Mouse (Mus musculus) hindbrain, embryonic 10.5 days (tissue): Measurements from ENCODE around the gene Lmbrd2. TPM values are rescaled to one million over a fixed set of nuclear protein-coding genes. Genes with fewer than 3 reads are reported as not detected.

Source experiments
- DNase-seq: peaks from one replicate; pipeline ENCODE4 v3.0.0-alpha.2; 2017; ENCODE audit warnings: low spot score
- H3K27ac ChIP-seq: fragments of 300-500 bp; sonication (generic); 2 replicates; pipeline ENCODE4 v1.5.1; 2016; ENCODE audit warnings: mild to moderate bottlenecking, moderate library complexity
- H3K27me3 ChIP-seq: fragments of 300-500 bp; sonication (generic); 2 replicates; pipeline ENCODE4 v1.6.1; 2016; ENCODE audit warnings: mild to moderate bottlenecking; ENCODE audit not compliant: poor library complexity, insufficient read depth, severe bottlenecking
- H3K36me3 ChIP-seq: fragments of 300-500 bp; sonication (generic); 2 replicates; pipeline ENCODE4 v1.6.1; 2016; ENCODE audit warnings: mild to moderate bottlenecking, moderate library complexity
- H3K4me1 ChIP-seq: fragments of 300-500 bp; sonication (generic); replicated peaks from 2 replicates; pipeline ENCODE4 v1.6.1; 2016; ENCODE audit warnings: mild to moderate bottlenecking
- H3K4me3 ChIP-seq: fragments of 300-500 bp; sonication (generic); 2 replicates; pipeline ENCODE4 v1.5.1; 2016; ENCODE audit warnings: mild to moderate bottlenecking, moderate library complexity
- H3K9me3 ChIP-seq: fragments of 300-500 bp; sonication (generic); 2 replicates; pipeline ENCODE4 v1.6.1; 2016; ENCODE audit warnings: mild to moderate bottlenecking, moderate library complexity
- WGBS: fragments of 180-500 bp; shearing (Covaris S2); methylation state at CpG from one replicate; pipeline ENCODE4 v1.1.7; 2016; 5-methylcytosine and 5-hydroxymethylcytosine counted together
- polyA plus RNA-seq: library from polyadenylated mRNA; unstranded; fragments of >200 nt; fragmentation: Nextera tagmentation; extraction: Ambion mirVana; gene quantifications from 2 replicates; pipeline ENCODE4 v1.2.1, GENCODE M21; 2016

The Lmbrd2 gene
- polyA plus RNA-seq, 1 experiment from 2014 or later, result 2.6 TPM

DNA sequence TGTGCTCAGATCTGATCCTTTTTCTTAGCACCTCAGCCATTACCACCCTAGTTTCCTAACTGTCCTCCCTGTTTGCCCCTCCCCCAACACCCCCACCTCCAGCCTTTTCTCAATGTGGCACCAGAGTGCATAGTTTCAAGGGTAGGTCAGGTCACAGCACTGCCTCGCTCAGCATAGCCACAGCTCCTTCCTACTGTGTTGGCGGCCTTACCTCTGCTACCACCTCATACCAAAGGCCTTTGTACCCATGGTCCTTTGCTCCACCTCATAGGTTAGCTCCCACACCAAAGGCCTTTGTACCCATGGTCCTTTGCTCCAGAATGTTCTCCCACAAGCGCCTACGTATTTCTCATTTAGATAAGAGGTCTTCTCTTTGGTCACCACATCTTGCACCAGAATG, 21.5 kb upstream of the Lmbrd2 start:
- no peak for DNase-seq
- Histone ChIP-seq H3K27ac (no peak overlapping the region), H3K27me3 (no peaks in the 10 kb centered on the region), H3K4me3 (no peak overlapping the region), H3K4me1 (no peaks in the 10 kb centered on the region), H3K9me3 (no peaks in the 10 kb centered on the region), H3K36me3 (peaks cover 100% of the 10 kb centered on the region)
- 93% methylated on average over 4 of the region's 4 CpGs for WGBS

GRCm38 (mm10) chr15:9120081-9120480, 20.3 kb upstream of the Lmbrd2 start:
- Histone ChIP-seq H3K36me3 (peaks cover 100% of the 10 kb centered on the region), H3K4me3 (no peak overlapping the region), H3K4me1 (no peaks in the 10 kb centered on the region), H3K27ac (no peak overlapping the region), H3K9me3 (no peaks in the 10 kb centered on the region), H3K27me3 (no peaks in the 10 kb centered on the region)
- 95% methylated on average over 2 of the region's 2 CpGs for WGBS
- DNase-seq, result peak; percentile 43

DNA sequence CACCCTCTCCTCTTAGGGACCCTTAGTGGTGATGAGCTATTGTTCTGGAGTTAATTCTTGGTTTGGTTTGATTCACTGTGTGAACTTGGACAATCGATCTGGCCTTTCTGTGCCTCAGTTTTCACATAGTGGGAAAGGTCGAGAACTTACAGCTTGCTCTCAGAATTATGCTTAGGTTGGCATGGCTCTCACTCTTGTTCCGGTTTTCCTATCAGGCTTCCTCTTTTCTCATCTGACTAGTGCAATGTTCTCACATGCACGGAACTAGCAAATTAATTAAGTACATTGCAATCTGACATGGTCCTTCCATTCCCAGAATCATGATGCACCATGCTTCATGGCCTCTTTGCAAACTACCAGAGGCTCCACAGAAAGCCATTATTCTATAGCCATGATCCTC, 17.4 kb upstream of the Lmbrd2 start:
- Histone ChIP-seq H3K27ac (no peak overlapping the region), H3K9me3 (no peaks in the 10 kb centered on the region), H3K4me3 (no peak overlapping the region), H3K27me3 (no peaks in the 10 kb centered on the region), H3K36me3 (peaks cover 100% of the 10 kb centered on the region), H3K4me1 (no peaks in the 10 kb centered on the region)
- no peak for DNase-seq
- 91% methylated on average over 4 of the region's 4 CpGs for WGBS

- no peak for DNase-seq
- no peaks in the 10 kb centered on the region for H3K27me3 ChIP-seq
- WGBS, result 93% methylated on average over 21 of the region's 21 CpGs
- H3K4me1 ChIP-seq, result no peaks in the 10 kb centered on the region
- H3K9me3 ChIP-seq, result no peaks in the 10 kb centered on the region
- no peak overlapping the region for H3K4me3 ChIP-seq
- peaks cover 100% of the 10 kb centered on the region for H3K36me3 ChIP-seq
- no peak overlapping the region for H3K27ac ChIP-seq
Observed at GRCm38 (mm10) chr15:9124856-9125255, 15.5 kb upstream of the Lmbrd2 start.

DNA sequence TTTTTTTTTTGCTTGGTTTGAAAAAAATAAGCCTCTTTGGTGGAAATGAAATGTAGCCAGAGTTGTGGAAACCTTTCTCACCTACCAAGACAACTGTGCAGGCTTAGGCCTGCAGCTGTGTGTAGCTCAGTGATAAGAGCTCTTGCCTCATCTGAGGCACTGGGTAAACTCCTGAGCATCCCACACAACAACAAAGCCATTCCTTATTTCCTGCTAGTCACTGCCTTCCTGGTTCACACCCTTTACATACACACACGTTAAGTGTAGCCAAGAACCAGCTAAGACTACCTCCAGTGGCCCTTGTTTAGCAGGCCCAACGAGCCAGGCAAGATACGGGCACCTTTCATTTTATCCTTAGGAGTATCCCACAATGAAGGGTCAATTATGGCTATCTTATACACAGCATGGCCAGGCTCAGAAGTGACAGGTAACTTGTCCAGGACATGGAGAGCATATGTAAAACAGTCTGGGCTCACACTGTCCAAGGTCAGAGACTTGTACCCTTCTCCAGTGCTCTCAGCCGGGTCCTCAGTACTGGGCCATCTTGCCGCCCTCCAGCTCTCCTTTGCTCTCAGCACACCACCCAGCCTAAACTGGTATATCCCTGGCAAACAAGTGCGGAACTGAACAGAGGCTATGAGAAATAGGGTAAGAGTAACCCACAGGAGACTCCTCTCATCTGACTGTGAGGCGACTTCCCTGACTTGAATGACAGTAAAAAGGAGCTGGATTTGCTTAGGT, 13.1 kb upstream of the Lmbrd2 start:
- Histone ChIP-seq H3K36me3 (peaks cover 99% of the 10 kb centered on the region), H3K4me3 (no peak overlapping the region), H3K27ac (no peak overlapping the region), H3K27me3 (no peaks in the 10 kb centered on the region), H3K9me3 (no peaks in the 10 kb centered on the region), H3K4me1 (no peaks in the 10 kb centered on the region)
- DNase-seq, result no peak
- 92% methylated on average over 7 of the region's 7 CpGs for WGBS

DNA sequence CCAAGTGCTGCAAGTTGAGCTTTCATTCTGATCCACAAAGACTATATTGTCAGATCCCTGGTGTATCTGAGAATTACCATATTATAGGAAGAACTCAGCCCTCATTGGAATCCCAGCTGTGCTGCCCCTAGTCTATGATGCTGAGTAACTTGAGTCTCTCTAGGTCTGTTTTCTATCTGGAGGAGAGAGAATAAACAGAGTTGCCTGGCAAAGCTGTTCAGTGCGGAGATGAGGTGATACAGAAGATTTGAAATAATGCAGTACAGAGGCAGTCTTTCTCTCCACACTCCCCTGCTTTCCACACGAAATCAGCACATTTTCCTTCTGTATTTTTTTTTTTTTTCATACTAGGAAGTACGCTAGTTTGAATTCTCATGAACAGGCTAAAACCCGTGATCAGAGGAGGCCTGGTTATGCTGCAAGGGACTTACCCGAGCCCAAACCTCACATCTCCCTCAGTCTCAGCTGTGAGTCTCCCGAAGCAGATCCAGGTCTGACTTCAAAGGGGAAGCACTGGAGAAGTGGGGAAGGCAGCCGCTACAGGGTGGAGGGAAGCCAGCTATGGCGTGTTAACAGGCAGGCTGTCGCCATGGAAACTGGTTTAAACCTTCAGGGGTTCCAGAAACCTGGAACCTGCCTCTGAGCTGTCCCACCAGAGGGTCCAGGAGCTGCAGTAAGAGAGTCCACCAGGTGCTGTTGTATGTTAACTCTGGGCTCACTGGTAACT, 9.4 kb upstream of the Lmbrd2 start:
- Histone ChIP-seq H3K9me3 (no peaks in the 10 kb centered on the region), H3K27ac (no peak overlapping the region), H3K4me3 (no peak overlapping the region), H3K27me3 (no peaks in the 10 kb centered on the region), H3K36me3 (peaks cover 96% of the 10 kb centered on the region), H3K4me1 (no peaks in the 10 kb centered on the region)
- no peak for DNase-seq
- WGBS, result 83% methylated on average over 9 of the region's 9 CpGs

DNA sequence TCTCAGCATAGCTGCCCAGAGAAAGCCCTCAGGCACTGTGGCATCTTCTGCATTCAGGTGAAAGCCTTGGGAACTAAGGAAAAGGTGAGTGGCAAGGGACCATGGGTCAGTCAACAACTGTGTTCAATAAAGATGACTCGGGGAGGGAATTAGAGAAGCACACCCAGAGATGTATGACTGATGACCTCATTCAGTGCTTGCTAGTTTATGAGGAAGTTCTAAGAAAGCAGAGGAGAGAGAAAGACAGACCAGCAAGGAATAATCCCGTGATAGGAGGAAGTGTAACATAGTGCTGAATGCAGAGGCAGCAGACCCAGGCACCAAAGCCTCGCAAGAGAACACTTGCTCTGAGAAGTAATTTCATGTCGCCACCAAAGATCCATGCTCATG, 8.9 kb upstream of the Lmbrd2 start:
- no peak for DNase-seq
- 92% methylated on average over 4 of the region's 4 CpGs for WGBS
- H3K36me3 ChIP-seq, result peaks cover 96% of the 10 kb centered on the region

GRCm38 (mm10) chr15:9132693-9133443, 7.5 kb upstream of the Lmbrd2 start:
- Histone ChIP-seq H3K36me3 (peaks cover 96% of the 10 kb centered on the region), H3K27ac (no peak overlapping the region), H3K9me3 (0 out of 2 replicates have a peak, but pooled peaks cover 2% of the 10 kb centered on the region), H3K27me3 (no peaks in the 10 kb centered on the region), H3K4me3 (no peak overlapping the region), H3K4me1 (no peaks in the 10 kb centered on the region)
- 89% methylated on average over 13 of the region's 13 CpGs for WGBS
- DNase-seq, result no peak

More for the DNA sequence above, 8.9 kb upstream of the Lmbrd2 start:
- H3K4me1 ChIP-seq, result no peaks in the 10 kb centered on the region
- H3K27ac ChIP-seq, result no peak overlapping the region
- H3K27me3 ChIP-seq, result no peaks in the 10 kb centered on the region
- H3K9me3 ChIP-seq, result no peaks in the 10 kb centered on the region
- no peak overlapping the region for H3K4me3 ChIP-seq

DNA sequence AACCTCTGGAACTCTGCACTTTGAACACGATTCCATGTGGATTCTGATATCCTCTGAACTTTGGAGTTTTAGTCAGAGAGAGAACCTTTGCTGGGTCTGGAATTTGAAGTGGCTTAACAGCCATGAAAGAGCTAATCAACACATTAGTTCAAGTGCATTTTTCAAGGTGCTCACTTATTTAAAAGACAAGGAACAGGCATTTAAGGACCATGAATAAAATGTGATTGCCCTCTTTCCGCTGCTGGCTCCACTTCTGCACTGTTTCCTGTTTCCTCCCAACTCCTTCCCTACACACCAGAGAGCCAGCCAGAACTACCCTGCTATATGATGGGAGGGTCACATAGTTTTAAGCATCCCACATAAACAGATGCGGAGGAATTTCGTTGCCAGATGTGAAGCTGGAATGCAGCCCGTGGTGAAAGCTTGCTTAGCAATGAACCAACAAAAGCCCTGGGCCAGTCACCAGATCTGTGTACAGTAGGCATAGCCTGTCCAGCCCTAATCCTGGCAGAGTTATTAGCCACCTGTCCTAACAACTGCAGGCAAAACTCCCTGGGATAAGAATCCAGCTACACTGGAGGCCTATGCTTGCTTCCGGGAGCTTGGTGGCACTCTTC, 5.4 kb upstream of the Lmbrd2 start:
- Histone ChIP-seq H3K27ac (no peak overlapping the region), H3K4me1 (peaks cover 13% of the 10 kb centered on the region), H3K9me3 (0 out of 2 replicates have a peak, but pooled peaks cover 2% of the 10 kb centered on the region), H3K4me3 (no peak overlapping the region), H3K27me3 (no peaks in the 10 kb centered on the region), H3K36me3 (peaks cover 86% of the 10 kb centered on the region)
- no peak for DNase-seq
- WGBS, result 85% methylated on average over 6 of the region's 6 CpGs

- Histone ChIP-seq H3K9me3 (0 out of 2 replicates have a peak, but pooled peaks cover 2% of the 10 kb centered on the region), H3K36me3 (peaks cover 45% of the 10 kb centered on the region), H3K27me3 (no peaks in the 10 kb centered on the region), H3K4me3 (peak overlapping the region; percentile 72), H3K4me1 (peaks cover 23% of the 10 kb centered on the region), H3K27ac (peak overlapping the region; percentile 90)
- DNase-seq, result peak; percentile 21
- 38% methylated on average over 10 of the region's 10 CpGs for WGBS
Observed at GRCm38 (mm10) chr15:9139447-9139846, 903 bp upstream of the Lmbrd2 start.

DNA sequence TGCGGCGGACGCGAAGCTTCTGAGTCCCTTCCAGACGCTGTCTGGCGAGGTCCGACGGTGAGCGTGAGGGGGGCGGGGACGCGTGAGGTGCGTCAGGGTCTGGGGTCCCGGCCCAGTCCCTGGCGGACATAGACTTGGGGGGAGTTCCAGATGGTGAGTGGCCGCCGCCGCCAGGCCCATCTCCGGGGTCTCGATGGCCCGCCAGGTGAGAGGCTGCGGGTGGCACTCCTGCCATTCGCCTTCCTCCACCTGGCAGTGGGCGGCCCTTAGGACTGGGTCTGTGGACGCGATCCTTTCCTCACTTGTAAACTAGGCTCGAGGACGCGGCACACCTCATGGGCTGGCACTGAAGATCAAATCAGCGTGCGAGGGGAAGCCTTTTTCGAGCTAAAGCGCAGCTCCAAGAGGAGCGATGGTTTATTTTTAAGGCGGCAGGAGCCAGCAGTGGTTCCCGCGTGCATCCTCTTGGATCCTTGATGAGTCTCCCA, 378 bp downstream of the Lmbrd2 start:
- H3K9me3 ChIP-seq, result 0 out of 2 replicates have a peak, but pooled peaks cover 2% of the 10 kb centered on the region
- H3K27me3 ChIP-seq, result no peaks in the 10 kb centered on the region
- peak overlapping the region; percentile 72 for H3K4me3 ChIP-seq
- H3K4me1 ChIP-seq, result peaks cover 23% of the 10 kb centered on the region
- no peak for DNase-seq
- H3K36me3 ChIP-seq, result peaks cover 34% of the 10 kb centered on the region
- peak overlapping the region; percentile 90 for H3K27ac ChIP-seq
- WGBS, result under 1% methylated on average over 37 of the region's 37 CpGs

DNA sequence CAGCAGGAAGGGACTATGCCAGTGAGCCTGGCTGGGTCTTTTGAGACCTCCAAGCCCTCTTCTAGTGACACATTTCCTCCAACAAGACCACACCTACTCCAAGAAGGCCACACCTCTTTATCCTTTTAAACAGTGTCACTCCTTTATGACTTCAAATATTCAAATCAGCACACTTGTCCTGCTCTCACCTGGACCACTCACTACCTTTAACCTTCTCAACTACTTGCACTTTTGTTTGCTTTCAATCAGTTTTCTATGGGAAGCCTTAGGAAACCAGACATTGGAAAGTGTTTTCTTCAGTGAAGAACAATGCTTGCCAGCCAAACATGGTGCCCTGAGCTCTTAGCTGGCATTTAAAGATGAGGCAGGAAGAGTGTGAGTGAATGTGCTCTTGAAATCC, 15.0 kb downstream of the Lmbrd2 start, which contains the start of gene Skp2:
Gene Skp2 (minus strand): TSS at position 101 of the 400 bp plus-strand sequence.
- H3K4me1 ChIP-seq, result no peaks in the 10 kb centered on the region
- DNase-seq, result no peak
- H3K9me3 ChIP-seq, result no peaks in the 10 kb centered on the region
- H3K27me3 ChIP-seq, result no peaks in the 10 kb centered on the region
- H3K4me3 ChIP-seq, result no peak within 1 kb of the TSS
- H3K27ac ChIP-seq, result no peak within 1 kb of the TSS
- H3K36me3 ChIP-seq, result peaks cover 70% of the 10 kb centered on the region
